Mouse (Mus musculus) urinary bladder, postnatal 25 days (tissue): ENCODE results near the gene Cpsf2.
"Not testable (repeated sequence)": the region's sequence is repeated elsewhere in the genome, so short reads cannot be mapped to it uniquely, and the experiment has no call there.

ENCODE experiments used
- DNase-seq: peaks from one replicate; pipeline ENCODE4 v3.0.0; 2022; ENCODE audit warnings: low spot score

The Cpsf2 gene

GRCm38 (mm10) chr12:101975601-101976571 is at the start of gene Cpsf2:
TSS of gene Cpsf2 (plus strand) at chr12:101975988.
- peak; percentile 74 for DNase-seq

- no peak for DNase-seq
These were observed 47.4 kb upstream of the Cpsf2 start for GRCm38 (mm10) chr12:101928423-101928822.

GRCm38 (mm10) chr12:101935223-101935622 is 40.6 kb upstream of the Cpsf2 start:
- DNase-seq, result no peak

GRCm38 (mm10) chr12:101937572-101937971 is 38.2 kb upstream of the Cpsf2 start:
- no peak for DNase-seq

- DNase-seq, result no peak
These were observed 27.8 kb upstream of the Cpsf2 start for GRCm38 (mm10) chr12:101947986-101948385.

- DNase-seq, result no peak
These were observed 27.0 kb upstream of the Cpsf2 start for GRCm38 (mm10) chr12:101948801-101949200.

- DNase-seq, result not testable (repeated sequence)
These were observed 20.0 kb upstream of the Cpsf2 start for GRCm38 (mm10) chr12:101955821-101956220.

GRCm38 (mm10) chr12:101957079-101957941 is 18.5 kb upstream of the Cpsf2 start:
- no peak for DNase-seq

GRCm38 (mm10) chr12:101957942-101958544 is 17.7 kb upstream of the Cpsf2 start, which contains the start of gene Atxn3:
TSS of gene Atxn3 (minus strand) at chr12:101958246.
- DNase-seq, result peak; percentile 96

- DNase-seq, result no peak
These were observed 17.2 kb upstream of the Cpsf2 start for GRCm38 (mm10) chr12:101958556-101958955.

GRCm38 (mm10) chr12:101958960-101959780 is 16.6 kb upstream of the Cpsf2 start:
- DNase-seq, result not testable (repeated sequence)

GRCm38 (mm10) chr12:101971311-101971710 is 4.5 kb upstream of the Cpsf2 start:
- DNase-seq, result no peak

- no peak for DNase-seq
These were observed 3.6 kb upstream of the Cpsf2 start for GRCm38 (mm10) chr12:101972230-101972629.

- no peak for DNase-seq
These were observed 1.2 kb upstream of the Cpsf2 start for GRCm38 (mm10) chr12:101974571-101974970.

GRCm38 (mm10) chr12:101975167-101975600 is 604 bp upstream of the Cpsf2 start:
- DNase-seq, result no peak

- no peak for DNase-seq
These were observed 1.0 kb downstream of the Cpsf2 start for GRCm38 (mm10) chr12:101976651-101977403.

- DNase-seq, result no peak
These were observed 1.7 kb downstream of the Cpsf2 start for GRCm38 (mm10) chr12:101977404-101977915.

- no peak for DNase-seq
These were observed 2.4 kb downstream of the Cpsf2 start for GRCm38 (mm10) chr12:101978162-101978561.

GRCm38 (mm10) chr12:101978588-101978987 is 2.8 kb downstream of the Cpsf2 start:
- DNase-seq, result no peak

- no peak for DNase-seq
These were observed 3.5 kb downstream of the Cpsf2 start for GRCm38 (mm10) chr12:101979213-101979750.
